Mouse (Mus musculus) ES-Bruce4 (cell line): ENCODE data around the gene Mcm2.

Experiments
- CTCF ChIP-seq: IDR thresholded peaks from one replicate; pipeline ENCODE4 v1.8.1; 2011; ENCODE audit warnings: low read depth, low read length
- EP300 ChIP-seq: IDR thresholded peaks from 2 replicates; pipeline ENCODE4 v1.6.1; 2011; ENCODE audit warnings: low read depth, low read length; ENCODE audit not compliant: insufficient read depth
- POLR2A ChIP-seq: IDR thresholded peaks from one replicate; pipeline ENCODE4 v1.8.1; 2011; ENCODE audit warnings: low read length; ENCODE audit not compliant: insufficient read depth

DNA sequence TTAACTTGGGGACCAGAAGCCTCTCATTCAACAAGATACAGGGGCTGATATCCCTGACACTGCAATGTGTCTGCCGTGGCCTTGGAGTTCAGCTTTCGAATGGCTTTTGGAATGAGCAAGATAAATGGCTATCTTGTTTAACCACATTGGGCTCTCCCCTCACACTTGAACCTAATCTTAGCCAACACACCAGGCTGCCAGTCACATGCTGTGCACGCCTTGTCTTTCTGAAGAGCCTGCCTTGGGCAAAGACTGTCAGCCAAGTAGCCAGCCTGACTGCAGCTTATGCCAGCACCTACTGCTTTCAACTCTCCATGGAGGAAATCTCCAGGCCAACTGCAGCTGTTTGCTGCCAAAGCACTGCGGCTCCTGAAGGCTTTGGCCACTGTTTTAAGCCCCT is 16.9 kb upstream of the Mcm2 start:
- no peak for TF ChIP-seq CTCF
- no peak for TF ChIP-seq EP300
- TF ChIP-seq POLR2A: no peak
